Mouse (Mus musculus) intestine, postnatal 0 days (tissue): ENCODE measurements around the gene Hes1. TPM values are rescaled to one million over a fixed set of nuclear protein-coding genes. Genes with fewer than 3 reads are reported as not detected.

Source experiments
- ATAC-seq: fragments of 200-750 bp; cut with Nextera tagmentation; 2 replicates; pipeline ENCODE4 v1.8.0; 2017; ENCODE audit warnings: mild to moderate bottlenecking, moderate TSS enrichment, moderate library complexity
- H3K27ac ChIP-seq: fragments of 300-500 bp; sonication (generic); 2 replicates; pipeline ENCODE4 v1.5.1; 2014; ENCODE audit warnings: mild to moderate bottlenecking, low read depth, low read length, moderate library complexity
- H3K27me3 ChIP-seq: fragments of 300-500 bp; sonication (generic); replicated peaks from 2 replicates; pipeline ENCODE4 v1.6.1; 2014; ENCODE audit warnings: low read length, mixed read lengths; ENCODE audit not compliant: control insufficient read depth, insufficient read depth
- H3K36me3 ChIP-seq: fragments of 300-500 bp; sonication (generic); 2 replicates; pipeline ENCODE4 v1.6.1; 2014; ENCODE audit warnings: mild to moderate bottlenecking, moderate library complexity; ENCODE audit not compliant: control insufficient read depth, insufficient read depth
- H3K4me1 ChIP-seq: fragments of 300-500 bp; sonication (generic); replicated peaks from 2 replicates; pipeline ENCODE4 v1.6.1; 2014; ENCODE audit warnings: antibody characterized with exemption, low read length, mixed read lengths; ENCODE audit not compliant: control insufficient read depth, insufficient read depth
- H3K4me2 ChIP-seq: fragments of 300-500 bp; sonication (generic); replicated peaks from 2 replicates; pipeline ENCODE4 v1.6.1; 2014; ENCODE audit warnings: low read depth, mild to moderate bottlenecking, moderate library complexity
- H3K4me3 ChIP-seq: fragments of 300-500 bp; sonication (generic); 2 replicates; pipeline ENCODE4 v1.5.1; 2014; ENCODE audit warnings: low read depth, low read length
- H3K9ac ChIP-seq: fragments of 300-500 bp; sonication (generic); 2 replicates; pipeline ENCODE4 v1.6.1; 2014; ENCODE audit warnings: mild to moderate bottlenecking, low read depth, low read length
- H3K9me3 ChIP-seq: fragments of 300-500 bp; sonication (generic); 2 replicates; pipeline ENCODE4 v1.6.1; 2016; ENCODE audit warnings: mixed run types; ENCODE audit not compliant: control insufficient read depth
- CTCF ChIP-seq: sonication (generic); IDR thresholded peaks from 2 replicates; pipeline ENCODE4 v1.5.1; 2016; ENCODE audit warnings: low read depth, mild to moderate bottlenecking, control low read depth, antibody characterized with exemption, moderate library complexity
- WGBS: fragments of 180-500 bp; shearing (Covaris S2); extraction: QIAGEN DNeasy Blood & Tissue Kit; methylation state at CpG from one replicate; pipeline ENCODE4 v1.1.7; 2014; 5-methylcytosine and 5-hydroxymethylcytosine counted together
- polyA plus RNA-seq: library from polyadenylated mRNA; unstranded; fragments of >200 nt; fragmentation: Nextera tagmentation; extraction: Ambion mirVana; gene quantifications from 2 replicates; pipeline ENCODE4 v1.2.1, GENCODE M21; 2015

Gene Hes1
- polyA plus RNA-seq, 1 experiment from 2014 or later = 52.9 TPM

- WGBS = 1% methylated on average over 45 of the region's 46 CpGs
- ATAC-seq = peak; percentile 4; the same call in 1 of the 2 replicates
These were observed 2.7 kb downstream of the Hes1 start for GRCm38 (mm10) chr16:30066852-30067301.

GRCm38 (mm10) chr16:30068041-30069020 is 4.1 kb downstream of the Hes1 start:
- WGBS = 8% methylated on average over 36 of the region's 36 CpGs
- peak overlapping the region; percentile 97 for H3K4me2 ChIP-seq
- H3K4me1 ChIP-seq = no peaks in the 10 kb centered on the region
- no peaks in the 10 kb centered on the region for H3K27me3 ChIP-seq
- no peaks in the 10 kb centered on the region for H3K9me3 ChIP-seq
- ATAC-seq = no peak
- no peaks in the 10 kb centered on the region; the same call in 1 of the 2 replicates for H3K36me3 ChIP-seq
- peak overlapping the region; percentile 11; the same call in 1 of the 2 replicates for H3K27ac ChIP-seq
- H3K9ac ChIP-seq = peak overlapping the region; percentile 22
- TF ChIP-seq CTCF = no peak
- H3K4me3 ChIP-seq = peak overlapping the region; percentile 32

More at GRCm38 (mm10) chr16:30066852-30067301, 2.7 kb downstream of the Hes1 start:
- Histone ChIP-seq H3K4me2 (peak overlapping the region; percentile 97), H3K27me3 (no peaks in the 10 kb centered on the region), H3K4me3 (peak overlapping the region; percentile 64), H3K9ac (peak overlapping the region; percentile 76), H3K27ac (peak overlapping the region; percentile 88), H3K4me1 (0 out of 2 replicates have a peak, but pooled peaks cover 3% of the 10 kb centered on the region), H3K9me3 (no peaks in the 10 kb centered on the region), H3K36me3 (no peaks in the 10 kb centered on the region; the same call in 1 of the 2 replicates)
- peak; percentile 80 for TF ChIP-seq CTCF

DNA sequence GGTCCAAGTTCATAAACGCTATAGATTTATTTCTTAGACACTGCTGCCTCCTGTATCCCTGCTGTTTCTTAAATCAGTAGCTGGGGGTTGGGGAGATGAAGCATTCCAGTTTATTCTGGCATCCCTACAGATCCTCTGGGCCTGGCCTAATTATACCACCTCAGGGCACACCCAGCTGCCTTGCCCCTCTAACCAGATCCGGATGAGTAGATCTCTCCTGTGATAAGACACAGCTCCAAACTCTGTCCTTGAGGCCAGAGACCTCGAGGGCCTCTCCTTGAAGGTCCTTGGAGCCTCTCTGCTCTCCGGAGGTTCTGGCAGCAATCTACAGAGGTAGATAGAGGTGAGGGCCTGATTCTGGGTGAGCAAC is 5.4 kb downstream of the Hes1 start:
- Histone ChIP-seq H3K36me3 (no peaks in the 10 kb centered on the region; the same call in 1 of the 2 replicates), H3K27ac (peak overlapping the region; percentile 95), H3K27me3 (no peaks in the 10 kb centered on the region), H3K9me3 (no peaks in the 10 kb centered on the region), H3K4me1 (no peaks in the 10 kb centered on the region), H3K4me2 (peak overlapping the region; percentile 97), H3K4me3 (peak overlapping the region; percentile 58), H3K9ac (peak overlapping the region; percentile 77)
- 4% methylated on average over 4 of the region's 4 CpGs for whole genome bisulfite sequencing
- TF ChIP-seq CTCF = no peak
- ATAC-seq = no peak

- ATAC-seq = peak; percentile 79
- no peak for TF ChIP-seq CTCF
- H3K4me1 ChIP-seq = no peaks in the 10 kb centered on the region
- no peaks in the 10 kb centered on the region; the same call in 1 of the 2 replicates for H3K36me3 ChIP-seq
- peak overlapping the region; percentile 58 for H3K4me3 ChIP-seq
- no peaks in the 10 kb centered on the region for H3K9me3 ChIP-seq
- peak overlapping the region; percentile 97 for H3K4me2 ChIP-seq
- WGBS = under 1% methylated on average over 65 of the region's 82 CpGs
- peak overlapping the region; percentile 77 for H3K9ac ChIP-seq
- no peaks in the 10 kb centered on the region for H3K27me3 ChIP-seq
- peak overlapping the region; percentile 95 for H3K27ac ChIP-seq
These were observed 6.0 kb downstream of the Hes1 start for GRCm38 (mm10) chr16:30069950-30070770.

DNA sequence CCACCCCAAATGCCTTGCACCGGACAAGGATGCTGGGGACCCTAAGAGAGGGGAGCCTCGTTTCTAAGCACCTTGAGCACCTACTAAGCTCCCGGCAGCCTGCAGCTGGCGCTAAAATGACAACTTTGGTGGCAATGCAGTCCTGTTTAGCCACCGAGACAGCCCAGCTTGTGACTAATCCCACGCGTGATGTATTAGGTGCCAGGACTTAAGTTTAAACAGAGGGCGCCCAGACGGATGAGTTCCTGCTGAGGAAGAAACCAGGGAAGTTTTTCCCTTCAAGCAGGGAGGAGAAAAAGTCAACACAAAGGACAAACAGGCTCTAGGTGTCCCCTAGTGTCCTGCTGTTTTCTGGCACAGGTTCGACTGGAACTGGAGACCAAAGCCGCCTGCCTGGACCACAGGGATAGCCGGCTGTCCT is 6.6 kb downstream of the Hes1 start:
- H3K27me3 ChIP-seq = no peaks in the 10 kb centered on the region
- TF ChIP-seq CTCF = peak; percentile 34; the same call in 1 of the 2 replicates
- peak overlapping the region; percentile 77; the same call in 1 of the 2 replicates for H3K9ac ChIP-seq
- no peaks in the 10 kb centered on the region for H3K4me1 ChIP-seq
- WGBS = 14% methylated on average over 12 of the region's 12 CpGs
- no peaks in the 10 kb centered on the region; the same call in 1 of the 2 replicates for H3K36me3 ChIP-seq
- peak overlapping the region; percentile 97 for H3K4me2 ChIP-seq
- peak overlapping the region; percentile 58 for H3K4me3 ChIP-seq
- H3K9me3 ChIP-seq = no peaks in the 10 kb centered on the region
- peak overlapping the region; percentile 95 for H3K27ac ChIP-seq
- ATAC-seq = no peak; the same call in 1 of the 2 replicates

DNA sequence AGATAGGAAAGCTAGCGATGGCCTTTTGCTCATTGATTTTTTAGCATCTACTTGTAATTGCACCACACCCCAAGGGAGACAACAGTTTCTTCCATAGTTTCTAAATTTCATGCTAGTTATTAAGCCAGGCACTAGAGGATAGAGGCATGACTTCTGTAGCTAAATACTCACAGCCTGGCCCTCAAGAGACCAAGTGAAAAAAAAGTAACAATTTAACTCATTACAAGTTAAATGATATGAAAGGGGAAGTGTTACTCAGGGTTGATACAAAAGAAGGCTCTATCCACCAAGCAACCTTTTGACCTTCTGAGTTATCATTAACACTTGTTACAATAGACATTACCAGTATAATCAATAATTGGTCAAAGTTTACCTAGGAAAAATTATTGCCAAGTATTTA is 9.1 kb downstream of the Hes1 start:
- TF ChIP-seq CTCF = no peak
- Histone ChIP-seq H3K27me3 (no peaks in the 10 kb centered on the region), H3K9ac (no peak overlapping the region), H3K9me3 (no peaks in the 10 kb centered on the region), H3K27ac (no peak overlapping the region), H3K36me3 (no peaks in the 10 kb centered on the region), H3K4me3 (no peak overlapping the region), H3K4me2 (no peak overlapping the region), H3K4me1 (no peaks in the 10 kb centered on the region)
- WGBS = 74% methylated on average over 1 of the region's 1 CpGs
- ATAC-seq = no peak
